Mouse (Mus musculus): Measurements from ENCODE around the gene Prkg2. TPM values are rescaled to one million over a fixed set of nuclear protein-coding genes. Genes with fewer than 3 reads are reported as not detected.

Prkg2 gene
- polyA plus RNA-seq, 1 experiment from 2014 or later = not detected

DNA sequence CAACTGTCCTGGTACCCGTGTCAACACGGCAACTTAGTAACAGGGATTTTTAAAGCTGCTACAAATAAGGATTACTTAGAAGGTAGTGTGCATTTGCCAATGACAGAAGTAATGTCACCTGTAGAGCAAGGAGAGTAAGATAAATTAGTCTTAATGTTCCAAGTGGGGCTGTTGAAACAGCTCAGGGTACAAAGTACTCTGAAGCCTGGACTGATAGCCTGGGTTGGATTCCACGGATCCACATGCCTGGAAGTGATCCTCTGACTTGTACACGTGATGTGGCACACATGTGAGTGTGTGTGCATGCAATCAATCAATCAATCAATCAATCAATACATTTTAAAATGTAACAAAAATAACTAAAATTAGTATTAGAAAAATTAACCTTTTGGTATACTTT is 45.6 kb downstream of the Prkg2 start:
- Histone ChIP-seq H3K27ac (no peak overlapping the region), H3K4me3 (ENCODE audit: inconsistent target) (no peak overlapping the region), H3K36me3 (ENCODE audit: inconsistent target) (no peaks in the 10 kb centered on the region), H3K79me2 (ENCODE audit: inconsistent target) (no peaks in the 10 kb centered on the region)
- WGBS (ENCODE audit: missing documents) = 84% methylated on average over 4 of the region's 4 CpGs

GRCm38 (mm10) chr5:98987634-98988033 is 49.5 kb downstream of the Prkg2 start:
- Histone ChIP-seq H3K27ac (no peak overlapping the region), H3K36me3 (ENCODE audit: inconsistent target) (no peaks in the 10 kb centered on the region), H3K4me3 (ENCODE audit: inconsistent target) (no peak overlapping the region), H3K79me2 (ENCODE audit: inconsistent target) (no peaks in the 10 kb centered on the region)
- 67% methylated on average over 1 of the region's 1 CpGs for WGBS (ENCODE audit: missing documents)

DNA sequence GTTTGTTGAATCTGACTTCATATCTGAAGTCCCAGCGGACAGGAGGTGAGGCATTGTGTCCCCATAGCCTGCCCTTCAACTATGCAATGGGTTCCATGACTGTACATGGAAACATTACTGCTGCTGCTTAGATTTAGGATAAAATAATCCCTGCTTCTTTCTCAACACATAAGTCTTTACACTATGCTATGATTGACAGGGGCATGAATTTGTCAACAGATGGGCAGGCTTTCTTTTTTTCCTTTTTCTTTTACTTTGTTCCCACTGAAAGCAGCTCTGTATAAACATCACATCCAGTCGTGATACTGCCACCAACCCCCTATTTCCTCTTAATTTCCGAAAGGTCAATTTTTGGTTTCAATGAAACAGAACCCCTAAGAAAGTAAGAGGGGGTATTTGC is 50.0 kb downstream of the Prkg2 start:
- no peaks in the 10 kb centered on the region for H3K36me3 ChIP-seq (ENCODE audit: inconsistent target)
- no peaks in the 10 kb centered on the region for H3K79me2 ChIP-seq (ENCODE audit: inconsistent target)
- no peak overlapping the region for H3K27ac ChIP-seq
- 72% methylated on average over 3 of the region's 3 CpGs for WGBS (ENCODE audit: missing documents)
- no peak overlapping the region for H3K4me3 ChIP-seq (ENCODE audit: inconsistent target)

GRCm38 (mm10) chr5:98986459-98986858 is 50.7 kb downstream of the Prkg2 start:
- Histone ChIP-seq H3K27ac (no peak overlapping the region), H3K36me3 (ENCODE audit: inconsistent target) (no peaks in the 10 kb centered on the region), H3K4me3 (ENCODE audit: inconsistent target) (no peak overlapping the region), H3K79me2 (ENCODE audit: inconsistent target) (no peaks in the 10 kb centered on the region)
- WGBS (ENCODE audit: missing documents) = 68% methylated on average over 4 of the region's 4 CpGs

GRCm38 (mm10) chr5:98986011-98986410 is 51.1 kb downstream of the Prkg2 start:
- Histone ChIP-seq H3K27ac (no peak overlapping the region), H3K79me2 (ENCODE audit: inconsistent target) (no peaks in the 10 kb centered on the region), H3K36me3 (ENCODE audit: inconsistent target) (no peaks in the 10 kb centered on the region), H3K4me3 (ENCODE audit: inconsistent target) (no peak overlapping the region)
- 45% methylated on average over 3 of the region's 4 CpGs for WGBS (ENCODE audit: missing documents)

GRCm38 (mm10) chr5:98985077-98985476 is 52.1 kb downstream of the Prkg2 start:
- H3K4me3 ChIP-seq (ENCODE audit: inconsistent target) = no peak overlapping the region
- H3K79me2 ChIP-seq (ENCODE audit: inconsistent target) = no peaks in the 10 kb centered on the region
- WGBS (ENCODE audit: missing documents) = 95% methylated on average over 2 of the region's 3 CpGs
- H3K36me3 ChIP-seq (ENCODE audit: inconsistent target) = no peaks in the 10 kb centered on the region
- H3K27ac ChIP-seq = no peak overlapping the region

DNA sequence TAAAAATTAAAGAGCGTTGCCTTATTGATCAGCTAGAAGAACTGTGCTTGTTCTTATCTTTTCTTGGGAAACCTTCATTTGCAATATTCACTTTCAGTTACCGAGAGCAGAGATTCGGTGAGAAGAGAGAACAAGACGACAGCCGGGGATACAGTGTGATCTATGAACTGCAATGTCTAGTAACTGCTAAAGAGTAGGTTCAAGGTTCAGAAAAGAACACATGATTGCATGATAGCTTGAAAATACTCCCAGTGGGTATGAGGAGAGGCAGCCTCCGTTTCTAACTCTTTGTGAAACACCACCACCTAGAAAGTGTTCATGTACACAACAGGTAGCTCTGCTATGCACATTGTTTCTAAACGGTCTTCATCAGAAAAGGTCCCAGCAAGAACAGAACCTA is 55.8 kb downstream of the Prkg2 start:
- H3K27ac ChIP-seq = no peak overlapping the region
- 84% methylated on average over 7 of the region's 7 CpGs for WGBS (ENCODE audit: missing documents)
- no peak overlapping the region for H3K4me3 ChIP-seq (ENCODE audit: inconsistent target)
- no peaks in the 10 kb centered on the region for H3K36me3 ChIP-seq (ENCODE audit: inconsistent target)
- H3K79me2 ChIP-seq (ENCODE audit: inconsistent target) = no peaks in the 10 kb centered on the region

- no peaks in the 10 kb centered on the region for H3K36me3 ChIP-seq (ENCODE audit: inconsistent target)
- no peak overlapping the region for H3K4me3 ChIP-seq (ENCODE audit: inconsistent target)
- WGBS (ENCODE audit: missing documents) = 84% methylated on average over 6 of the region's 6 CpGs
- no peak overlapping the region for H3K27ac ChIP-seq
- no peaks in the 10 kb centered on the region for H3K79me2 ChIP-seq (ENCODE audit: inconsistent target)
Measured at GRCm38 (mm10) chr5:98978316-98978715, 58.8 kb downstream of the Prkg2 start.

- 65% methylated on average over 10 of the region's 10 CpGs for WGBS (ENCODE audit: missing documents)
- Histone ChIP-seq H3K36me3 (ENCODE audit: inconsistent target) (no peaks in the 10 kb centered on the region), H3K79me2 (ENCODE audit: inconsistent target) (no peaks in the 10 kb centered on the region), H3K4me3 (ENCODE audit: inconsistent target) (no peak overlapping the region), H3K27ac (no peak overlapping the region)
Measured at GRCm38 (mm10) chr5:98975877-98976672, 61.1 kb downstream of the Prkg2 start.

DNA sequence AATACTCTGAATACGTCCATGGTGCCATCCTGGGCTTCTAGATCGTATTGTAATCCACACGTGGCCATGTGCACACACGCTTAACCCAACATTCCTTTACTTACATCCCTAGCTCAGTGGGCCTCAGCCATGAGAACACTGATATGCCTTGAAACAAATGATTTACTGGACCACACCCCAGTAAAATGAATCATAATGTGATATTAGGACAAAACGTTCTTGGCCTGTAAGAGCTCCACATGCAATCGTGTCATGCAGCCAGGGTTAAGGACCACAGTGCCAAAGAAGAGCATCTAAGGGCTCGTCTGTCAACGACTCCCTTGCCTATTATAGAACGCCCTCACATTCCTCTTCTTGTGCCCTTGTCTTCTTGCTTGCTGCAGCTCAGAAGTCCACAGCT is 70.5 kb downstream of the Prkg2 start:
- no peak overlapping the region for H3K4me3 ChIP-seq (ENCODE audit: inconsistent target)
- H3K27ac ChIP-seq = no peak overlapping the region
- WGBS (ENCODE audit: missing documents) = 86% methylated on average over 9 of the region's 9 CpGs
- H3K36me3 ChIP-seq (ENCODE audit: inconsistent target) = no peaks in the 10 kb centered on the region
- no peaks in the 10 kb centered on the region for H3K79me2 ChIP-seq (ENCODE audit: inconsistent target)

- 90% methylated on average over 4 of the region's 4 CpGs for WGBS (ENCODE audit: missing documents)
- Histone ChIP-seq H3K4me3 (ENCODE audit: inconsistent target) (no peak overlapping the region), H3K79me2 (ENCODE audit: inconsistent target) (no peaks in the 10 kb centered on the region), H3K27ac (no peak overlapping the region), H3K36me3 (ENCODE audit: inconsistent target) (no peaks in the 10 kb centered on the region)
Measured at GRCm38 (mm10) chr5:98965139-98965538, 72.0 kb downstream of the Prkg2 start.

DNA sequence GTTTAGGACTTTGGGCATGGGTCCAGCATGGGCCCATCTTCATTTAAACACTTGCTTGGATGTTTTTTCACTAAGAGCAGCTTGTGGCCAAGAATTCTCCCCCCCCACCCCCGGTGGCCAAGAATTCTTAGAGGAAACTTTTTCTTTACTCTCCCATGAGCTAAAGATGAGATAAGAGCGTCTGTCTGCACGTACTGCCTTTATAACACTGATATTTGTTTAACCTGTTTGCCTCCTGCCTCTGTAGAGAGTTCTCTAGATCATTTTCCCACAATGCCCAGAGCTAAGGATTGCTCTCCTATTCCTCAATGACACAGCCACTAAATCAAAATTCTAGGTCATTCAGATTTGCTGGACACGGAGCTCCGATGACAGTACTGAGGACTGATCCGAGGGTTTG is 72.8 kb downstream of the Prkg2 start:
- H3K27ac ChIP-seq = no peak overlapping the region
- 79% methylated on average over 6 of the region's 6 CpGs for WGBS (ENCODE audit: missing documents)
- H3K79me2 ChIP-seq (ENCODE audit: inconsistent target) = no peaks in the 10 kb centered on the region
- H3K4me3 ChIP-seq (ENCODE audit: inconsistent target) = no peak overlapping the region
- H3K36me3 ChIP-seq (ENCODE audit: inconsistent target) = no peaks in the 10 kb centered on the region

DNA sequence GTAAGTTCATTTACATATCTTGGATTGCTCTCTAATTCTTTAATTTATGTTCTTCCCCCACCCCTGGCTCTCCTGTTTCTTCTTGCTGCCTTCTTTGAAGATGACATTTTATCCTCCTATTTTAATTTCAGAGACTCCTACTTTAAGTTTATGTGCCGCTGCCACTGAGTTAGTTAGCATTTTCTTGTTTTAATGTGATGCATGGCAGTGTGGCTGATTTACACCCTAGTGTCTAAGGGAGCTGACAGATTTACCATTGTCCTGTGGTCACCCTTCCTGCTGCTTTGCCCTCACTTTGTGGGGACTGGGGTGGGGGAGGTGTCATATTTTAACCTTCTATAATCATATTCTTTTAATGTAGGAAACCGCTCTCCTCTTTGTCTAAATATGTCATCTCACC is 74.7 kb downstream of the Prkg2 start:
- Histone ChIP-seq H3K36me3 (ENCODE audit: inconsistent target) (no peaks in the 10 kb centered on the region), H3K27ac (no peak overlapping the region), H3K4me3 (ENCODE audit: inconsistent target) (no peak overlapping the region), H3K79me2 (ENCODE audit: inconsistent target) (no peaks in the 10 kb centered on the region)
- WGBS (ENCODE audit: missing documents) = 61% methylated on average over 2 of the region's 2 CpGs

DNA sequence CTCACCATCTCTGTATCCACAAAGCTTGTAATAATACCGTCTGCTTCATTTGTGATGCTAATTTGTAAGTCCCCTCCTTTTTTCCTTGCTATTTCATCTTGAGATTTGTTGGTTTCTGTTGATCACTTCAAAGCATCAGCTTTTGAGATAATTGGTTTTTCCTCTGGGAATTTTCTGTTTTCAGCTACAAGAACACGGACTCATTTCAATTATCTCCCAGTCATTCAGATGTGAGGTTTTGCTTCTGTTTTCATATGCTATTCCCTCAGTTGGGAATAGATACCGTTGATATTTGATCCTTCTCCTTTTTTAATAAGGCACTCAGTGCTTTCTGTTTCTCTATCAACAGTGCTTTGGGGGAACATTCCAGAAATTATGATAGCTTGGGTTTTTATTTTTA is 81.6 kb downstream of the Prkg2 start:
- H3K79me2 ChIP-seq (ENCODE audit: inconsistent target) = no peaks in the 10 kb centered on the region
- no peaks in the 10 kb centered on the region for H3K36me3 ChIP-seq (ENCODE audit: inconsistent target)
- no peak overlapping the region for H3K4me3 ChIP-seq (ENCODE audit: inconsistent target)
- 95% methylated on average over 3 of the region's 3 CpGs for WGBS (ENCODE audit: missing documents)
- no peak overlapping the region for H3K27ac ChIP-seq

DNA sequence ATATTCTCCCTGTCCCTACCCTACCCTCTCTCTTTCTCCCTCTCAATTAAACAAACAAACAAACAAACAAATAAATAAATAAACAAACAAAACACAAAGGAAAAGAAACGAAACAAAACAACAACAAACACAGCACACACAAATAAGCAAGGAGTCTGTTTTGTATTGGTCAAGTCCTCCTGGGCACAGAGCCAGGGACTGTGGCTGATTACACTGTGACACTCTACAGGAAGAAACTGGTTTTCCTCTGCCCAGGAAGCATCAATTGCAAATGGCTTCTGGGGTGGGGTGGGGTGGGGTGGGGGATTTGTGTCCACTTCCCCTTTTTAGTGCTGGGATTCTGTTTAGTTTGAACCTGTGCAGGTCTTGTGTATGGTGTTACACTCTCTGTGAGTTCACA is 83.8 kb downstream of the Prkg2 start:
- H3K27ac ChIP-seq = no peak overlapping the region
- no peaks in the 10 kb centered on the region for H3K79me2 ChIP-seq (ENCODE audit: inconsistent target)
- H3K4me3 ChIP-seq (ENCODE audit: inconsistent target) = no peak overlapping the region
- WGBS (ENCODE audit: missing documents) = 18% methylated on average over 1 of the region's 1 CpGs
- no peaks in the 10 kb centered on the region for H3K36me3 ChIP-seq (ENCODE audit: inconsistent target)

DNA sequence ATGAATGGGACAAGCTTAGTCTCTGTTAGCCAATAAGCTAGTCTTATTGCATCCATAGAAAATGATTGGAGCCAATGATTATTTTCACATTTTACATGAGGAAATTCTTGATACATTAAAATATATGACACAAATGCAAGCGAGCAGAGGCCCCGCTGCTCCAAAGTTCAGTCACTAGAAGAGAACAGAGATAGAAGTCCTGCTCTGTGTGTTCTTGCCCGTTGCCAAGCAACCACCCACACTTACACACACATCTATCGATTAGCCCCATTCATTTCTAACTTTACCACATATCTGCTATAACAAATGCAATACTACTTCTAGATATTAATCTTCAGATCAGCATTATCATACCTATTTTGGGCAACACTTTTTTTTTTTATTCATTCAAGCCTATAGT is 85.6 kb downstream of the Prkg2 start:
- WGBS (ENCODE audit: missing documents) = 93% methylated on average over 4 of the region's 4 CpGs
- Histone ChIP-seq H3K79me2 (ENCODE audit: inconsistent target) (no peaks in the 10 kb centered on the region), H3K4me3 (ENCODE audit: inconsistent target) (no peak overlapping the region), H3K36me3 (ENCODE audit: inconsistent target) (no peaks in the 10 kb centered on the region), H3K27ac (no peak overlapping the region)

Measured in macrophage (primary cell).